Mouse (Mus musculus): Measurements from ENCODE around the gene Cdk19.

The Cdk19 gene

GRCm38 (mm10) chr10:40521579-40521978 lies 182.2 kb downstream of the Cdk19 start:
- WGBS = 24% methylated on average over 12 of the region's 12 CpGs

GRCm38 (mm10) chr10:40523312-40523975 lies 184.1 kb downstream of the Cdk19 start:
- 78% methylated on average over 7 of the region's 7 CpGs for WGBS

- WGBS = 68% methylated on average over 9 of the region's 9 CpGs
Observed at GRCm38 (mm10) chr10:40524032-40524806, 184.9 kb downstream of the Cdk19 start.

- 28% methylated on average over 10 of the region's 10 CpGs for WGBS
Observed at GRCm38 (mm10) chr10:40524991-40525390, 185.6 kb downstream of the Cdk19 start.

GRCm38 (mm10) chr10:40525616-40526155 lies 186.3 kb downstream of the Cdk19 start:
- WGBS = 57% methylated on average over 9 of the region's 9 CpGs

- WGBS = 48% methylated on average over 8 of the region's 8 CpGs
Observed at GRCm38 (mm10) chr10:40526301-40526761, 187.0 kb downstream of the Cdk19 start.

GRCm38 (mm10) chr10:40526986-40527385 lies 187.6 kb downstream of the Cdk19 start:
- WGBS = 81% methylated on average over 3 of the region's 3 CpGs

GRCm38 (mm10) chr10:40527573-40527972 lies 188.2 kb downstream of the Cdk19 start:
- WGBS = 66% methylated on average over 8 of the region's 8 CpGs

GRCm38 (mm10) chr10:40528668-40529067 lies 189.3 kb downstream of the Cdk19 start:
- WGBS = 79% methylated on average over 9 of the region's 10 CpGs

- WGBS = 48% methylated on average over 6 of the region's 6 CpGs
Observed at GRCm38 (mm10) chr10:40529617-40530016, 190.3 kb downstream of the Cdk19 start.

GRCm38 (mm10) chr10:40530661-40531060 lies 191.3 kb downstream of the Cdk19 start:
- 57% methylated on average over 3 of the region's 3 CpGs for WGBS

- WGBS = 86% methylated on average over 4 of the region's 4 CpGs
Observed at GRCm38 (mm10) chr10:40532586-40532985, 193.2 kb downstream of the Cdk19 start.
